Mouse (Mus musculus) stomach, postnatal 0 days (tissue): Measurements from ENCODE around the gene Nipal1.

Source experiments
- CTCF ChIP-seq: IDR thresholded peaks from 2 replicates; pipeline ENCODE4 v1.5.1; 2016; ENCODE audit warnings: antibody characterized with exemption, low read depth, mild to moderate bottlenecking, moderate library complexity
- EP300 ChIP-seq: optimal IDR thresholded peaks from 2 replicates; pipeline ENCODE3; 2016; ENCODE audit warnings: antibody characterized with exemption

GRCm38 (mm10) chr5:72666428-72666827, 18.8 kb downstream of the Nipal1 start:
- TF ChIP-seq CTCF = no peak
- no peak for TF ChIP-seq EP300
